Mouse (Mus musculus) embryo, embryonic 10 days (tissue): ENCODE results near the gene Pbx2.
A peak's percentile ranks its signal among the peaks of the same experiment; 100 is the strongest.

Experiments
- DNase-seq: peaks from one replicate; pipeline ENCODE4 v3.0.0-alpha.2; 2015; ENCODE audit warnings: low spot score

The Pbx2 gene

GRCm38 (mm10) chr17:34604061-34604508, 13.0 kb downstream of the Pbx2 start, which contains the start of gene Agpat1:
Gene Agpat1 (plus strand): TSS chr17:34604262.
- DNase-seq, result peak; percentile 99

GRCm38 (mm10) chr17:34604511-34605237, 13.6 kb downstream of the Pbx2 start:
- DNase-seq, result no peak

DNA sequence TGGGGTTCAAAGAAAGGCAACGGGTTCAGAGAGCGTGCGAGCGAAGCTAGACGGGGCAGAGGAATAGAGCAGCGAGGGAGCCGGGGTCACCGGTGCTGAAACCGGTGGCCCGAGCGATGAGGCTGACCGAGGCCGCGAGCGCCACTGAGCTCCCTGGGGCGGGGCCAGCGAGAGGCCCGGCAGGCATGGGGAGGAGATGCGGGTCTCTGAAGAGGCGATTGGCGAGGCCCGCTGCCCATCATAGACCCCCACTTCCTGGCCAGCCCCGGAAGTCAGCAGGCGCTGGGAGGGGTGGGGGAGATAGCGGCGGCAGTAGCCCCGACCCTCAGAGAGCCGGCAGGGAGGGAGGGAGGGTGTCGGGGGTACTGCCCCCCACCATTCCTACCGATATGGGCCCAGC, 14.5 kb downstream of the Pbx2 start:
- peak; percentile 95 for DNase-seq

GRCm38 (mm10) chr17:34606186-34607039, 15.3 kb downstream of the Pbx2 start:
- DNase-seq, result no peak

GRCm38 (mm10) chr17:34607997-34608396, 16.9 kb downstream of the Pbx2 start:
- no peak for DNase-seq

DNA sequence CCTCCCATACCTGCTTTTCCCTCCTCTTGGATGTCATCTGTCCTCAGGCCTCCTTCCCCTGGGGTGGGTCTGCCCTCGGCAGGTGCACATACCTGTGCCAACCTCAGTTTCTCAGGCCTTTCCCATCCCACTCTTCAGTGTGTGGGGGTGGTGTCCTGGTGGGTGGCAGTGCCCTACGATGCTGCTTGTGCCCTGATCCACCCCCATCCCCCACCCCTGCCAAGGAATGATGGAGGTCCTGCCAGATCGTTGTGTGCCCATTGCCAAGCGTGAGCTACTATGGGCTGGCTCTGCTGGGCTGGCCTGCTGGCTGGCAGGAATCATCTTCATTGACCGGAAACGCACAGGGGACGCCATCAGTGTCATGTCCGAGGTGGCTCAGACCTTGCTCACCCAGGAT, 20.0 kb downstream of the Pbx2 start:
- DNase-seq, result no peak

DNA sequence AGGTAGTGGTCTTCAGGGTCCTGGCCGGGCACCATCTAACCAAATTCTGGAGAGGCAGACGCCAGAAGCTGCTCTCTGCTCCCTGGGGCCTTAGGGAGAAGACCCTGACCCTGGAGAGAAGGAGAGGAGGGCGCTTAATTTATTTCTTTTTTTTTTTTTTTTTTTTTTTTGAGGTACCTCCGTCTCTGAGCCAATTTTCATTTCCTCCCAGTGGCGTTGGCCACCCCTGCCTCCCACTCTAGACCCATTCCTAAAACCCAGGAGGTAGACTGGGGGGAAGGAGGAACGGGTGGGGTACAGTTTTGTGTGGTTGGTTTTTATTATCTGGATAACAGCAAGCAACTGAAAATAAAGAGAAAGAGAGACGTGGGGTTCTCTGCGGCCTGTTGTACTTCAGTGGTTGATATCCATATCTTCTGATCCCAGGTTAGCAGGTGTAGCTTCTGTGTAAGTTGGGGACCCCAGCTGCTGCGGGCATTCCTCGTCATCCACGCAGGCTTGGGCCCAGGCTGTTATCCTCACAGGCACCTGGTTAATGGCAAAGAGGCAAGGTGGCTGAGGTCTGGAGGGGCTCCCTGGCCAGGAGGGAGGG, 22.1 kb downstream of the Pbx2 start:
- DNase-seq, result no peak

GRCm38 (mm10) chr17:34613830-34614229, 22.8 kb downstream of the Pbx2 start:
- no peak for DNase-seq

- DNase-seq, result no peak
These were observed 24.8 kb downstream of the Pbx2 start, which contains the start of gene Egfl8 for GRCm38 (mm10) chr17:34615871-34616270. Gene Egfl8 (minus strand): TSS chr17:34615971.

DNA sequence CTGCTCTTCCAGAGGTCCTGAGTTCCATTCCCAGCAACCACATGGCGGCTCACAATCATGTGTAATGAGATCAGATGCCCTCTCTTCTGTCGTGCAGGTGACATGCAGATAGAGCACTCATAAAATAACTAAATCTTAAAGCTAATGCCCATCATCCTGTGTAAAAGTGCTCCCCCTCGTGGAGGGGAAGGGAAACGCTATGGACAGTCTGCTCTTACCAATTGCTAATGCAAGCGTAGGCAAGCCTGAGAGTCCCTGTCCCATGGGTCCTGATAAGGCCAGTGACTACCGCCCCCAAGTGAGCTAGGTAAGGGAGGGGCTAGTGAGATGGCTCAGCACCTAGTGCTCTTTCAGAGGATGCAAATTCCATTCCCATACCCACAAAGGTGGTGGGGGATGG, 27.9 kb downstream of the Pbx2 start:
- peak; percentile 83 for DNase-seq

- DNase-seq, result no peak
These were observed 29.9 kb downstream of the Pbx2 start for GRCm38 (mm10) chr17:34621006-34621405.

DNA sequence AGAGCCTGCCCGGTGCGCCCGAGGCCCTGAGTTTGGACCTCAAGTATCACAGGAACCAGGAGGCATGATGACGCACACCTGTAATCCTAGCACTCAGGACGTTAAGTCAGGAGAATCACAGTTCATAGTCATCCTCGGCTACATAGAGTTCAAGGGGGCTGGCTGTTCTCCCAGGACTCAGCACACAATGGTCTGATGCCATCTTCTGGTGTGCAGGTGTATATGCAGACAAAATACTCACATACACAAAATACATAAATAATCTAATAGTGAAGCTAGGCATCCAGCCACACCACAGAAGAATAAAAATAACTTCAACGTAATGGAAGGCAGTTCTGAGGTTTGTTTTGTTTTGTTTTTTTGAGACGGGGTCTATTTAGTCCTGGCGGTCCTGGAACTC, 32.1 kb downstream of the Pbx2 start:
- no peak for DNase-seq

GRCm38 (mm10) chr17:34624981-34625380, 33.9 kb downstream of the Pbx2 start:
- DNase-seq, result no peak

DNA sequence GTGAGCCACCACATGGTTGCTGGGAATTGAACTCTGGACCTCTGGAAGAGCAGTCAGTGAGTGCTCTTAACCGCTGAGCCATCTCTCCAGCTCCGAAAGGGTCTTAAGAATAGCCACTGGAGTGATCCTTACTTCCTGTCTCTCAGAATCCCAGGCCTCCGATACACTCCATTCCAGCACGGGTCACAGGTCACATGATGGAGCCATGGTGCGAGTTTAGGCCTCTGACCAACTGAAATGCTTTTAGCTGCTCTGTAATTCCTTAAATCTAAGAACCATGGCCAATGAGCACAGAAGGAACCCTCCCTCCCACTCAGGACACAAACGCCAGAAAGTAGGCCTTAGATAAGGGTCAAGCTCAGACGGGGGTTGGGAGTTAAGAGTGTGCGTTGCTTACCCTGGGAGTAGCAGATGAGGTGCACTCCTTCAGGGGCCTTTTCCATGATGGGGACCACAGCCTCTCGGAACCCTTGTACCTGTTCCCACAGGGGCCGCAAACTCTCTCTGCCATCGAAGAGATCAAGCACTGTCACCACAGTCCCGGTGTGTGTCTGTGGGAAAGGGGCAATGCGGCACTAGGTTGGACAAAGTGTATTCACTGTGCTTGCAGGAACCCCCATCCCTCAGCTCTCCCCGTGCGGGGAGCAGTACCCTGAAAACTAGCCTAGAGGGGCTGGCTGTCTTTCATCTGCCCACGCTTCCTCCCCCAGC, 35.2 kb downstream of the Pbx2 start:
- no peak for DNase-seq

DNA sequence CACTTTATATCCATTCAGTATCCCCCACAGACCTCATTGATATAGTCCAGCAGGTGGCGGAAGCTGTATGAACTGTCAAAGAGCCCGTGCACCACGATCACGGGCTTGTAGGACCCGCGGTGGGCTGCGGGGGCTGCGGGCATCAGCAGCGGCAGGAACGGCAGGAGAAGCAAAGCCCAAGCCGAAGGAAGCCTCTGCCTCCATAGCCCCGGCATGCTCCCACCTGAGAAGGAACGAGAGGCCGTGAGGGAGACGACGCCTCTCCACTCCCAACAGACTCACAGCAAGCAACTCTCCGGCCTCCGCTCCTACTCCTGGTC, 35.7 kb downstream of the Pbx2 start:
- peak; percentile 73 for DNase-seq

- peak; percentile 95 for DNase-seq
These were observed 36.3 kb downstream of the Pbx2 start for GRCm38 (mm10) chr17:34627093-34627942.

- DNase-seq, result peak; percentile 39
These were observed 37.0 kb downstream of the Pbx2 start, which contains the start of gene Ppt2 for GRCm38 (mm10) chr17:34627943-34628643. Gene Ppt2 (minus strand): TSS chr17:34628510.

- no peak for DNase-seq
These were observed 37.5 kb downstream of the Pbx2 start for GRCm38 (mm10) chr17:34628644-34628967.

DNA sequence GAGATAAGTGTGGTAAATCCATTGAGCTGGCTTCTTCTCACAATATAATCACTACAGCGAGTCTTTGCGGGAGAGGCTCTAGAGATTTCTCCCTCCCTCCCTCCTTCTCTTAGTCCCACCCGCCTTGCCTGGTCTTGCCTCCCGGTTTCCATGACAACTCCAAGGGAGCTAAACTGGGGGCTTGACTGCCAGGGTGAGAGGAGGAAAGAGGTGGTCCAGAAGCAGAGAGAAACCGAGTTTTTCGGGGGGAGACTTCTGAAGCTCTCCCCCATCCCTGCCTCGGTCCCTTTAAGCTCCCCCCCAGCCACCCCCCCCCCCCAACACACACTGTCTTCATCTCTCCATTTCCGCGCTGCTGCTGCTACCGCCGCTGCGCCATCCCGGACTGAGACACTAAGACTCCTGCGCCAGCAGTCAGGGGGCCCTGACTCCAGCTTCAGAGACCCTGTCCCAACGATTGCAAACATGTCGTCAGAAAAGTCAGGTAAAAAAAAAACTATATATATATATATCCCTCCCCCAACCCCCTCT, 38.2 kb downstream of the Pbx2 start, which contains the start of gene Prrt1:
Prrt1 (plus strand) TSS at position 313 of the 531 bp plus-strand sequence.
- DNase-seq, result peak; percentile 71
